Mouse (Mus musculus) ES-Bruce4 (cell line): ENCODE data around the gene Ccnd2. TPM values are rescaled to one million over a fixed set of nuclear protein-coding genes. Genes with fewer than 3 reads are reported as not detected.
A peak's percentile ranks its signal among the peaks of the same experiment; 100 is the strongest.

Experiments used
- H3K27ac ChIP-seq: 2 replicates; pipeline ENCODE4 v1.5.1; 2012; ENCODE audit warnings: low read length, inconsistent platforms; ENCODE audit not compliant: insufficient read depth
- H3K27me3 ChIP-seq: 2 replicates; pipeline ENCODE4 v1.6.1; 2012; ENCODE audit warnings: mild to moderate bottlenecking, low read length, inconsistent platforms; ENCODE audit not compliant: control insufficient read depth, poor library complexity, insufficient read depth, severe bottlenecking
- H3K36me3 ChIP-seq: 2 replicates; pipeline ENCODE4 v1.6.1; 2012; ENCODE audit warnings: inconsistent platforms, mild to moderate bottlenecking, low read length, moderate library complexity; ENCODE audit not compliant: control insufficient read depth, poor library complexity, insufficient read depth, severe bottlenecking
- H3K4me1 ChIP-seq: one replicate; pipeline ENCODE4 v1.8.1; 2011; ENCODE audit warnings: low read length; ENCODE audit not compliant: control insufficient read depth, insufficient read depth
- H3K4me3 ChIP-seq: 2 replicates; pipeline ENCODE4 v1.5.1; 2011; ENCODE audit warnings: low read depth, mild to moderate bottlenecking, low read length
- H3K9ac ChIP-seq: 2 replicates; pipeline ENCODE4 v1.6.1; 2012; ENCODE audit warnings: low read depth, mild to moderate bottlenecking, inconsistent platforms; ENCODE audit not compliant: poor library complexity, severe bottlenecking
- H3K9me3 ChIP-seq: replicated peaks from 2 replicates; pipeline ENCODE4 v1.6.1; 2012; ENCODE audit warnings: mild to moderate bottlenecking, low read length, inconsistent platforms; ENCODE audit not compliant: control insufficient read depth, poor library complexity, insufficient read depth, severe bottlenecking
- CTCF ChIP-seq: IDR thresholded peaks from one replicate; pipeline ENCODE4 v1.8.1; 2011; ENCODE audit warnings: low read depth, low read length
- EP300 ChIP-seq: IDR thresholded peaks from 2 replicates; pipeline ENCODE4 v1.6.1; 2011; ENCODE audit warnings: low read depth, low read length; ENCODE audit not compliant: insufficient read depth
- POLR2A ChIP-seq: IDR thresholded peaks from one replicate; pipeline ENCODE4 v1.8.1; 2011; ENCODE audit warnings: low read length; ENCODE audit not compliant: insufficient read depth
- polyA plus RNA-seq: library from polyadenylated mRNA; stranded (reverse); fragments of >200 nt; gene quantifications from 2 replicates; pipeline ENCODE4 v1.2.4, GENCODE M21; 2011; ENCODE audit warnings: low read depth; ENCODE audit not compliant: missing spikeins, insufficient read depth, insufficient read length

Gene Ccnd2
- polyA plus RNA-seq, 1 experiment = 12.4 TPM

DNA sequence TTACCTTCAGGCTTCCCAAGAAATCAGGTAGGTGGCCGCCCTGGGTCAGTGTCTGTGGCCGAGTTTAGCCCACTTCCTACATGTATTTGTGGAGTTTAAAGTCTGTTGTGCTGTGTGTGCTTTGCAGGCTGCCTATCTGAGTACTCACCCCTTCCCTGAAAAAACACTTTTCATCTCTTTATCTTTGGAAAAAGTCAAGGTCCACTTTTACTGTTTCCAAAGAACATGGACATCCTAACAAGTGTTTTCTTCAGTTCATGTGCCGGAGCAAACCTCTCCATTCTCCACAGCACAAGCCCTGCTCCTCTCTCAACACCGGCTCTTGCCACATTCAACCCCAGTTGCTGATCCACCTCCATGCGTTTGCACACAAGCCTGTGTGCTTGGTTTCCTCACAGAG, 29.0 kb downstream of the Ccnd2 start:
- Histone ChIP-seq H3K27ac (no peak overlapping the region), H3K9ac (no peak overlapping the region), H3K9me3 (no peaks in the 10 kb centered on the region), H3K27me3 (no peaks in the 10 kb centered on the region), H3K4me3 (no peak overlapping the region), H3K36me3 (no peaks in the 10 kb centered on the region), H3K4me1 (no peaks in the 10 kb centered on the region)
- TF ChIP-seq EP300 (no peak), POLR2A (no peak), CTCF (no peak)

GRCm38 (mm10) chr6:127122221-127122806, 29.7 kb downstream of the Ccnd2 start:
- Histone ChIP-seq H3K9ac (no peak overlapping the region), H3K36me3 (no peaks in the 10 kb centered on the region), H3K4me3 (no peak overlapping the region), H3K9me3 (no peaks in the 10 kb centered on the region), H3K27me3 (no peaks in the 10 kb centered on the region), H3K4me1 (no peaks in the 10 kb centered on the region), H3K27ac (no peak overlapping the region)
- no peak for TF ChIP-seq EP300
- TF ChIP-seq CTCF = peak; percentile 35
- TF ChIP-seq POLR2A = no peak

DNA sequence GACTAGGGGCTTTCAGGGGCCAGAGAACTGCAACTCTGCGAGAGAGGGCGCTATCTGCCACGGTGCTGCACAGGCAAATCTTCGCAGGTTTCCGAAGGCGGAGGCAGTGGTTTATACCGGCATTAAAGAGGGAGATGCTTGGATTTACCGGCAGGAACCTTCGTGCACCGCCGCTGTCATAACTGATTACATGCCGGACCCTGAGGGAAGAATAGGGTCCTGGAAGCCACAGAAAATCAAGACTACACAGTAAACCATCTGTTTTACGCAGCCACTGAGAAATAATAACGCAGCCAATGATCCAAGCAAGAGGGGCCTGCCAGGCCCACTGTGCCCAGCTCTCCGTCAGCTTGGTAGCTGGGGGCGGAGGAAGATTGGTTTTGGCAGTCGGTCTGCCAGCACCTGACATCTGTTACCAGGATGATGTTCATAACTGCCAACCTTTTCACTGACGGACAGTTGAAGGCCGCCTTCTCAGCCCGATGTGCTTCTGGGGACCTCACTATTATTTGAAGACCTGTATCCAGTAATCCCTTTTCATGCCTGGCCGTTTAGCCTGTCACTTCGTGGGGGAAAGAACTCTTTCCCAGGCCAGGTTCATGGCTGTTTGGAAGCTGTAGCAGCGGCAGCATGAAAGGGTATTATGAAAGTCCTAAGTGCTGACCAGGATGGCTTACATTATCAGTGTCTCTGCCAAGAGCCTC, 37.1 kb downstream of the Ccnd2 start:
- Histone ChIP-seq H3K9ac (no peak overlapping the region), H3K36me3 (no peaks in the 10 kb centered on the region), H3K27ac (no peak overlapping the region), H3K27me3 (no peaks in the 10 kb centered on the region), H3K4me1 (no peaks in the 10 kb centered on the region), H3K9me3 (no peaks in the 10 kb centered on the region), H3K4me3 (no peak overlapping the region)
- TF ChIP-seq CTCF = peak; percentile 50
- no peak for TF ChIP-seq EP300

- no peak for TF ChIP-seq CTCF
- TF ChIP-seq POLR2A = peak; percentile 99
- 0 out of 2 replicates have a peak, but pooled peaks have one; percentile 23 for TF ChIP-seq EP300
- H3K27ac ChIP-seq = peak within 1 kb of the TSS; percentile 12; the same call in 1 of the 2 replicates
- H3K27me3 ChIP-seq = no peaks in the 10 kb centered on the region
- no peaks in the 10 kb centered on the region for H3K9me3 ChIP-seq
- H3K4me3 ChIP-seq = peak within 1 kb of the TSS; percentile 85
- peak within 1 kb of the TSS; percentile 39 for H3K9ac ChIP-seq
- peaks cover 3% of the 10 kb centered on the region for H3K4me1 ChIP-seq
- H3K36me3 ChIP-seq = no peaks in the 10 kb centered on the region
These were observed 42.5 kb downstream of the Ccnd2 start, which contains the start of gene Tigar for GRCm38 (mm10) chr6:127109402-127109930. Gene Tigar, minus strand, starts transcription at chr6:127109557.

GRCm38 (mm10) chr6:127108368-127109060, 43.5 kb downstream of the Ccnd2 start:
- Histone ChIP-seq H3K4me3 (peak overlapping the region; percentile 85), H3K4me1 (peaks cover 3% of the 10 kb centered on the region), H3K9ac (peak overlapping the region; percentile 39), H3K36me3 (no peaks in the 10 kb centered on the region), H3K27me3 (no peaks in the 10 kb centered on the region), H3K9me3 (no peaks in the 10 kb centered on the region), H3K27ac (0 out of 2 replicates have a peak overlapping the region, but pooled peaks have one; percentile 11)
- TF ChIP-seq CTCF (no peak), POLR2A (no peak), EP300 (no peak)

DNA sequence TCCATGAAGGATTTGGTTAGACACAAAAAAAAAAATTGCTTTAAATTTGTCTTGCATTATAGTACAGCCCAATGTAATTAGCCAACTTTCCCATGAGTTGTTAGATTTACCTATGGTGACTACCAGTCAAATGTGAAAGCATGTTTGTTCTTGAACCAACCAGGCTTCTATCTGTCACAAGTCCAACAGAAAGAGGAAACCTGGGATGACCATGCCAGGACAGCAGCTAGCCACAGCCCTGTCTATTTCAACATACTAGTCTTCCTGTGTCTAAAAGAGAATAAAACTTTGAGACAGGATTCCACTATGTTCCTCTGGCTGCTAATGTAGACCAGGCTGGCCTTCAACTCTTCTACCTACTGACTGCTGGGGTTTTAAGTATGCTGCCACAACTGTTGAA, 44.6 kb downstream of the Ccnd2 start:
- Histone ChIP-seq H3K4me3 (no peak overlapping the region), H3K36me3 (no peaks in the 10 kb centered on the region)
- TF ChIP-seq CTCF (no peak), POLR2A (no peak), EP300 (no peak)

More for the DNA sequence above, 44.6 kb downstream of the Ccnd2 start:
- peaks cover 3% of the 10 kb centered on the region for H3K4me1 ChIP-seq
- no peaks in the 10 kb centered on the region for H3K9me3 ChIP-seq
- no peaks in the 10 kb centered on the region for H3K27me3 ChIP-seq
- peak overlapping the region; percentile 39 for H3K9ac ChIP-seq
- no peak overlapping the region for H3K27ac ChIP-seq
